In the genomic region with DNA sequence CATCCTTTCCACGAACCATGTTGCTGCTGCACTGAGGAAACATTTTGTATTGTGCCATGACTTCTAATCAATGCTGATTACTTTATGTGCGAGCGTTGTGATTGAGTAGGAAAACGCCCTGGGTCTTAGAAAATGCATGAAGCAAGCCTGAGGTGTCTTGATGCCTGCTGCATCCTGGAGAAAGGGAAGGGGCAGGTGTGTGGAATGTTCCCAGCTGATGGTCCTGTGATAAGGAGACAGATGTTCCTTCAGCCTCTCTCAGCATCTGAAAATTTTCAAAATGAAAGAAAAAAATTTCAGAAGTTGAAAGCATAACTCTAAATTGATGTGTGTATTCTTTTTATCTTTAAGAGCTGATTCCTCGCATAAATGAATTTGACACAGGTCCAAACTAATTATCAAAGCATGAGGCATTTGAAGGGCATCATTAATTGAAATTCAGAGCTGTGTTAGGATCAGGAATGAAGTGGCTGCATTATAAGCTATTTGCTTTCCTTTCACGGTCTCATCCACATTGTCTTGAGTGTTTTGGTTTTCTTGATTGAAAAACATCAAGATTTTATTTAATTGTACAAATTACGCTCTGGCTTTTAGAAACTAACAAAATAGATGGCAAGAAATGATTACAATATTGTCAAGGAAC, we compare ENCODE assay signal across 27 mouse cellular contexts. TPM values are rescaled to one million over a fixed set of nuclear protein-coding genes. Genes with fewer than 3 reads are reported as not detected.
"Had no signal": no experiment of that assay in that cellular context is flagged by ENCODE, and none has a peak within 500 bp of the region (broad histone marks: within the 10 kb centered on the region; RNA-seq: fewer than 3 reads in every experiment).

No protein-coding gene starts in this region.

- DNase-seq: kidney, postnatal 25 days; layer of hippocampus, adult 9-11 months; liver; lung, adult 18-20 months; lung, postnatal 10 days; lung, postnatal 36 days; right cerebral cortex, adult 18-20 months; right cerebral cortex, postnatal 14 days; right cerebral cortex, postnatal 4 days; thymus, postnatal 25 days had no signal

- ATAC-seq: liver, embryonic 12.5 days; midbrain, embryonic 13.5 days had no signal

- H3K9me3 ChIP-seq: limb, embryonic 10.5 days; limb, embryonic 13.5 days; liver, embryonic 12.5 days; liver, embryonic 15.5 days; lung, embryonic 15.5 days; midbrain, embryonic 10.5 days; midbrain, embryonic 13.5 days; neural tube, embryonic 12.5 days; neural tube, embryonic 15.5 days; stomach, embryonic 15.5 days had no signal

- H3K4me1 ChIP-seq: limb, embryonic 10.5 days; limb, embryonic 13.5 days; liver, embryonic 12.5 days; liver, embryonic 15.5 days; lung, embryonic 15.5 days; megakaryocyte, embryonic 14.5 days; midbrain, embryonic 10.5 days; midbrain, embryonic 13.5 days; neural tube, embryonic 12.5 days; neural tube, embryonic 15.5 days; stomach, embryonic 15.5 days had no signal

- H3K27ac ChIP-seq: kidney, postnatal 0 days; layer of hippocampus, adult 2 months; limb, embryonic 10.5 days; limb, embryonic 13.5 days; liver, embryonic 12.5 days; liver, embryonic 15.5 days; lung, embryonic 15.5 days; midbrain, embryonic 10.5 days; midbrain, embryonic 13.5 days; neural tube, embryonic 12.5 days; neural tube, embryonic 15.5 days; stomach, embryonic 15.5 days had no signal

- H3K27me3 ChIP-seq: limb, embryonic 13.5 days; liver, embryonic 12.5 days; liver, embryonic 15.5 days; lung, embryonic 15.5 days; megakaryocyte, embryonic 14.5 days; midbrain, embryonic 13.5 days; neural tube, embryonic 12.5 days; neural tube, embryonic 15.5 days; stomach, embryonic 15.5 days had no signal

- H3K36me3 ChIP-seq: limb, embryonic 10.5 days; limb, embryonic 13.5 days; liver, embryonic 12.5 days; liver, embryonic 15.5 days; lung, embryonic 15.5 days; midbrain, embryonic 10.5 days; midbrain, embryonic 13.5 days; neural tube, embryonic 12.5 days; neural tube, embryonic 15.5 days; stomach, embryonic 15.5 days had no signal

- H3K4me3 ChIP-seq: layer of hippocampus, adult 2 months; limb, embryonic 10.5 days; limb, embryonic 13.5 days; liver, embryonic 12.5 days; liver, embryonic 15.5 days; lung, embryonic 15.5 days; megakaryocyte, embryonic 14.5 days; midbrain, embryonic 10.5 days; midbrain, embryonic 13.5 days; neural tube, embryonic 12.5 days; neural tube, embryonic 15.5 days; stomach, embryonic 15.5 days had no signal

- H3K9ac ChIP-seq: limb, embryonic 13.5 days; liver, embryonic 12.5 days; liver, embryonic 15.5 days; lung, embryonic 15.5 days; midbrain, embryonic 13.5 days; neural tube, embryonic 12.5 days; neural tube, embryonic 15.5 days; stomach, embryonic 15.5 days had no signal

- H3K4me2 ChIP-seq: limb, embryonic 13.5 days; liver, embryonic 12.5 days; liver, embryonic 15.5 days; lung, embryonic 15.5 days; midbrain, embryonic 13.5 days; neural tube, embryonic 12.5 days; neural tube, embryonic 15.5 days; stomach, embryonic 15.5 days had no signal

RNA-seq across cellular contexts. Expression of gene Pik3c2g, which starts 31.4 kb away (rescaled TPM):
- polyA plus RNA-seq: midbrain, embryonic 10.5 days had no signal

RNA-seq across cellular contexts. Expression of gene Rergl, which starts 53.9 kb away (rescaled TPM):
- total RNA-seq: layer of hippocampus, adult 2 months; layer of hippocampus, postnatal 25 days; left cerebral cortex, adult 18-20 months; left cerebral cortex, postnatal 25 days had no signal
- polyA plus RNA-seq: large intestine, adult 2 months; limb, embryonic 10.5 days; limb, embryonic 13.5 days; liver, embryonic 12.5 days; liver, embryonic 15.5 days; lung, embryonic 15.5 days; midbrain, embryonic 10.5 days; midbrain, embryonic 13.5 days; neural tube, embryonic 12.5 days; neural tube, embryonic 15.5 days had no signal
